Mouse (Mus musculus) testis, adult 10 weeks (tissue): ENCODE measurements around the gene Mfsd12. TPM values are rescaled to one million over a fixed set of nuclear protein-coding genes. Genes with fewer than 3 reads are reported as not detected.

Experiments used
- polyA plus RNA-seq: library from polyadenylated mRNA; stranded (reverse); fragments of 350-450 nt; fragmentation: Illumina TruSeq; extraction: RNeasy Lipid Tissue Mini Kit (QIAGEN cat#74804); gene quantifications from one replicate; pipeline ENCODE4 v1.2.3, GENCODE M21; 2014; ENCODE audit warnings: low read depth, low replicate concordance

Mfsd12 gene
- 0.90 TPM for polyA plus RNA-seq

DNA sequence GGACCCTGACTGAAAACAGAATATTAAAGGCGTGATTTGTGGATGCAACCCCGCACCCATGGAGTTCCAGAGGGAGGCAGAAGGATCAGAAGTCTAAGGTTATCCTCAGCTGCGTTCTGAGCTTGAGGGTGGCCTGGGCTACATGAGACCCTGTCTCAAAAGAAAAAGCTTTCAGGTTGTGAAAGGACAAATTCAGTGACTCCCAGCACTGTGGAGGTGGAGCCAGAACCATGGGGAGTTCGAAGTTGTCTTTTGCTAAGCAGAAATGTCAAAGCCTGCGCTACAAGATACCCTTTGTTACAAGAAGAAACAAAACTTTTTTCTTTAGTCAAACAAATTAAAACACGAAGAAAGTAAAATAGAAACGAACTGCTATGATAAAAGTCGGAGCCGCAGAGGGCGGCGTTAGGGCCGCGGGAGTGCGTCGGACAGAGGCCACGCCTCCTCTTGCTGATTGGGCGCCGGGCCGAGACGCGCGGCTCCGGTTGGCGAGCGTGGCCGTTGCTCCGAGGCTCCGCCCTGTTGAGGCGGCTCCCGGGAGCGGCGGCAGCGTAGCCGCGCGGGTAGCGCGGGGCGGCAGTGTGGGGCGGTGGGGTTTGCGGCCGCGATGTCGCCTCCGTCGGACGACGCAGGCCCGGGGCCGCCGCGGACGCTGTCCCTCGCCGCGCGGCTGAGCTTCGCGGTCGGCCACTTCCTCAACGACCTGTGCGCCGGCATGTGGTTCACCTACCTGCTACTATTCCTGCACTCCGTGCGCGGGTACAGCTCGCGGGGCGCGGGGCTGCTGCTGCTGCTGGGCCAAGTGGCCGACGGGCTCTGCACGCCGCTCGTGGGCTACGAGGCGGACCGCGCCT, at the start of gene Mfsd12:
Gene Mfsd12 (plus strand): TSS at position 501 of the 854 bp plus-strand sequence.

DNA sequence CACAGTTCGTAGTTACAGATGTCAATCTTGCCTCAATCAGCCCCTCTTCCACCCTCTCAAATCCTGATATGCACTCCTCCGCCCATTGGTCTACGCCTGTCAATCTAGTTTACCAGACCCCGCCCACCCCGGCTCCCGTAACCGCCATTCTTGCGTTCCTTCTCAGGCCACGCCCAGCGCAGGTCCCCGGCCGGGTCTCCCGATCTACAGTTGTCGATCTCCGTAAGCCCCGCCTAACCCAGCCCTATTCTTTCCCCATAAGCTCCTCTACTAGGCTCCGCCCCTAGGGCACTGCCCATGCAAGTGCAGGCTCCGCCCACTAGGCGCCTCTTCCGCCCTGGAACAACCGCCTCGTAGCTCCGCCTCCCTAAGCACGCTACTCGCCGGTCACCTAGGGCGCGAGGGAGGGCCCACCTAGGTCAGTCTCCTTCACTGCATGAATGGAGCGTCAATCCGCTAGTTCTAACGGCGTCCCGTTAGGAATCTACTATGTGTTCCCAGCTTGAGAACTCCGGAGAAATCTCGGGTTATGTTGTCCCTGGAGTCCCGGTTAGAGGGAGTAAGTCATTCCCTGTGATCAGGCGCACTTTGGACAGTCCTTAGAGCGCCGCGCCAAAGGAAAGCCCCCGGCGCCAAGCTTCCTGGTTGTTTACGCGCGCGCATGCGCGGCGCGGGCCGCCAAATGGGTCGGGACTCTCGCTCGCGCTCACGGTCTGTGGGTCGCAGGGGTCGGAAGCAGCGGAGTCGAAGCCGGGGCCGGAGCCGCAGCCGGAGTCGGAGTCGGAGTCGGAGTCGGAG, 36.5 kb upstream of the Mfsd12 start, which contains the start of gene Cactin:
Gene Cactin (plus strand): TSS at position 554 of the 798 bp plus-strand sequence.

DNA sequence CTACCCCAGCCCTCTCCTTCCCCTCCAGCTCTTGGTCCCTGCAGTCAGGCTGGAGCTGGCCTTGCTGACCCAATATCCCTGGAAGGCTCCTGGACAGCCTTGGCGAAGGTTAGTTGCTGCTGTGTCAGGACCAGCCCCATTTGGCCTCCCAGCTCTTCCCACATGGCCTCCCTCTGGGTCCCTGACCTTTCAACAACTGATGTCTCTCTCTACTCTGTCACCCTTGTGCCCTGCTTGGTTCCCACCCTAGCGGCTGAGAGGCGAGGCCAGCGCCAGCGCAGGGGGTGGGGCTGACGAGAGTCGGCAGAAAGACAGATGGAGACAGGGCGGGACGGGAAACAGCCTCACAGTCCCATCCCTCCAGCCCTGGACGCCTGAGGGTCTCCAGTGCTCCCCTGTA, 28.9 kb upstream of the Mfsd12 start, which contains the start of gene Tbxa2r:
Gene Tbxa2r (plus strand): TSS at position 346 of the 400 bp plus-strand sequence.

DNA sequence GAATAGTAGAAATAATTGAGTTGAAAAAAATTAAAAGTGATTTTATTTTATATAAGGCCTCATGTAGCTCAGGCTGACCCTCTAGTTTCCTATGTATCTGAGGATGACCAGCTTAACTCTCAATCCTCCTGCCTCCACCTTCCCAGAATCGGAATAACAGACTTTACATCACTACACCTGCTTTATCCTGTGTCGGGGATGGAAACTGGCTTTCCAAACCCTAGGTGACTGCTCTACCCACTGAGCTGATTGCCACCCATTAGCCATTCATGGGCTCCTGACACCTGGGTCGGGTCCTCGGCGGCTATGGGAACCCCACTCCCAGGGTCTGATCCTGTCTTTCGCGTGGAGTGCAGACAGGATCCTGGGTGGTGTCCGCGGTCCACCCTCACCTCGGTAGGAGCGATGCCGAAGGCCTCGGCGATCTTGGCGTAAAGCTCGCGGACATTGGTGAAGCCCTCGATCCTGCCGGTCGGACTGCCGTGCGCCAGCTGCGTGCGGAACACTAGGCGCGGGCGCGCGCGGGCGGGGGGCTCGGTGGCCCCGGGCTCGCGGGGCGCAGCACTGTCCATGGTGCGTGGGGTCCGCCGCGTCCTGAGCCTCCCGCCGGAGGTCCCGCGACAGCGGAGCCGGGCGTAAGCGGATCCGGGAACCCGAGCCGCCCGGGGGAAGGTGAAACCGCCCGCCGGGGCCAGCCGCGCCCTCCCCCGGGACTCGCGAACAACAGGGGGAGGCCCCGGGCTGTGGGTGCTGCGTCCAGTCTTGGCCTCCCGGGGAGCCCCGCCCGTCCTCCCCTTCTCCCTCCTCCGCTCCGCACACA, 14.4 kb upstream of the Mfsd12 start, which contains the start of gene Gipc3:
Gene Gipc3 (minus strand): TSS at position 581 of the 820 bp plus-strand sequence.

DNA sequence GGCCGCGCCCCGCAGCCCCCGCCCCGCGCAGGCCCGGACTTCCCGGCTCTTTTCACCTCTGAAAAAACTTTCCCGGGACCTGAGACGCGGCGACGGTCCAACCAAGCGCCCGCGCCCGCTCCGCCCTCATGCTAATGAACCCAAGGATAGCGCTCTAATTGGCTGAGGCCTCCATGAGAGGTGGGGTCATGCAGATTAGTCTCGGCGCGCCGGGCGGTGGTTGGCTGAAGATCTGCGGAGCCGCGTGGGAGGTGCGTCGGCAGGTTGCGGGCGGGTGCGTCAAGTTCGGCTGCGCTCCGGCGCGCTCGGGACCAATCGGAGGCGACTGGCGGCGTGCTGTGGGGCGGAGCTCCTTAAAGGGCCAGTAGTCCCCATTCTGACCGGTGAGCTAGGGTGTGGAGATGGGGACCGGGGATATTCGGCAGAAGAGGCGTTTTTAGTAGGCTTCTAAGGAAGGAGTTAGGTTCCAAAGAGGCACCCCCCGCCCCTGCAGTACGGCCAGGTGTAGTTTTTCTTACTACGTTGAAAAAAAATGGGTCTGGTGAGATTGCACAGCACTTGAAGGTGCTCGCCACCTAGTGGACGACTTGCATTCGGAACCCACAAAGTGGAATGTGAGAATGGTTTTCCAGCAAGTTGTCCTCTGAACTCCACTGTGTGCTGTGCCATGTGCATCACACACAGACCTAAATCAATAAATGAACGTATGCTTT, 6.8 kb upstream of the Mfsd12 start, which contains the start of gene Hmg20b:
Gene Hmg20b (minus strand): TSS at position 130 of the 713 bp plus-strand sequence.

DNA sequence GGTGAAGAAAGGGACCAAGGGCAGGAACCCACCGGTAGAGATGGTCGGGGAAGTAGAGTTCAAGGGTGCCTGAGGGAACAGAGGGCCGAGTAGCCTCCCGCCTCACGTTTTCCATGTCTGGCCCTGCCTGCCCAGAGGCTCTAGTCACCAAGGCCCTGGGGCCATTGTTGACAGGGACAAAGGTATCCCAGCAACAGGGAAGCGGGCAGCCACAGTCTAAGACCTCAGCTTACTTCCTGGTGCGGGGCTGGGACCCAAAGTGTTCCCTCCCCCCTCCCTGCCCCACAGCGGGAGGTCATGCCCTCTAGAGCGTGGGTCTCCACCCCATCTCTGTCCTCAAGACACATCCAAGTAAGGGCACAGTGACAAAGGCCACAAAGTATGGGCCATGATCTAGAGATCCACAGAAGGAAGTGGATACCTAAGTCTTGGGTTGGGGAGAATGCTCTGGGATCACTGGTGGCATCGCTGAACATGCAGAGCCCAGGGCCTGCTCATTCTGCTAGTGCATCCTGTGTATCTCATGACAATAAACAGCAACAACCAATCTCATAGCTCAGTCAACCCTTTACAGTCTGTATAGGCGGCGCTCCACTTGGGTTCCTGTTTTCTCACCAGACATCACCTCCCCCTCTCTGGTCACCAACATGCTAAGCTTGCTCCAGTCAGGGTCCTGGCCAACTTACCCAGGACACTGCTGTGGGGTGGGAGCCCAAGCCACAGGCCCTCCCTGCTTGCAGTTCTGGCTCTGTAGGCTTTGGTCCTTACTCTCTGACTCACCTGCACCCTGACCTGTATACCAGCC, 8.6 kb downstream of the Mfsd12 start, which contains the start of gene 4930404N11Rik:
Gene 4930404N11Rik (minus strand): TSS at position 145 of the 805 bp plus-strand sequence.

DNA sequence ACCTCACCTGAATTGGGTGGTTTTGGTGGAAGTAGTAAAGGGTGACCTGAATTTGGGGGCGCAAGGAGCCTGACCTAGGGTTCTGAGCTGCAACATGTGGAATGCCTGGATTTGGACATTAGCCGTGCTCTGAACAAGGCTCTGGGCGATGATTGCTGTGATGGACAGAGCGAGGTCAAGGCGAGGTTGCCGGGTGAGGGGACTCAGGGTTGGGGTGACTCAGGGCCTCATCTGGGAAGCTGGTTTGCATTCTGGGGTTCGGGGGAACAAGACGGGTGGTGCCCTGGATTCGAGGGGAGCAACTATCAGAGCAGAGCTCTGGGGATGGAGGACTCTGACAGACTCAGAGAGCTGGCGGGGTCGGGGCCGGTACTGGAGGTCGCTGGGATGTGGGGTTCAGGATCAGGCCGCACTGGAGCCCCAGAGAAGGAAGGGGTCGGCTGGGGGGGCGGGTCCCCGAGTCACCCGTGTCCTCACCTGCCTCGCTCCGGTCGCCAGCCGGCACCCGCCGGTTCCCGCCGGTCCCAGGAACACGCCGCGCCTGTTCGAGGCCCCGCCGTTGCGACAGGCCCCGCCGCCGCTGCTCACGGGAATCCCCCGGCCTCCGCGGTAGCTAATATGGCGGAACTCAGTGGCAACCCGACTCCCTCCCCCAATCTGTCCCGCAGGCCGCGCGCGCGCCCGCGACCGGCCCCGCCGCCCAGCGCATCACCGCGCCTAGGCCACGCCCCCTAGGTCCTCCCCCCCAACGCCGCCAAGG, 20.7 kb downstream of the Mfsd12 start, which contains the start of gene Fzr1:
Gene Fzr1 (minus strand): TSS at position 724 of the 760 bp plus-strand sequence.

DNA sequence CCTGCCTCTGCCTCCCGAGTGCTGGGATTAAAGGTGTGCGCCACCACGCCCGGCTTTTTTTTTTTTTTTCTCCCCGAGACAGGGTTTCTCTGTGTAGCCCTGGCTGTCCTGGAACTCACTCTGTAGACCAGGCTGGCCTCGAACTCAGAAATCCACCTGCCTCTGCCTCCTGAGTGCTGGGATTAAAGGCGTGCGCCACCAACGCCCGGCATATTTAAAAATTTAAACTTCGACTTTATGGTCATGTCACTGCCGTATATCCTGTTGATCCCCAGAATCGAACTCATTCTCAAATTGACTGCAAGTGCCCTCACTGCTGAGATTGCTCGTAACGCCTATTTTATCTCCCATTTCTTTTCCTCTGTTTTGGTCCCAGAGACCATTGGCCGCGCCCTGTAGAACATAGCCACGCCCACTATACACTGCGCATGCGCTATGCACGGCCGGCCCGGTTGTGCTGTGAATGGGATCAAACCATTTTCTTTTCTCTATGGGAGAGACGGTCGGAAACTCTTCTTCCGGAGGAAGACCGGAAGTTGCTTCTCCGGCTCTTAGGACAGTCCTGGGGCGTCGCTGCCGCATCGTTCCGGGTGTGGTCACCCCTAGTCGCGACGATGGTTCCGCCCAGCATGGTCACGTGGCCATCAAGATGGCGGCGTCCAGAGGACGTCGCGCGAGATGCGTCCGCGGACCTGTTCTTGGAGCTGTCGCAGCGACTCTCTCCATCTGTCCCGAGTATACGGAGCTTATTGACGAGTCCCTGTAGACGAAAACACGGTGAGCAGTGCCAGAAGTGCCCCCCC, 26.7 kb downstream of the Mfsd12 start, which contains the start of the genes Dohh and Gm48551:
Gene Dohh (plus strand): TSS at position 627 of the 803 bp plus-strand sequence.
Gene Gm48551 (plus strand): TSS at position 665 of the 803 bp plus-strand sequence.

DNA sequence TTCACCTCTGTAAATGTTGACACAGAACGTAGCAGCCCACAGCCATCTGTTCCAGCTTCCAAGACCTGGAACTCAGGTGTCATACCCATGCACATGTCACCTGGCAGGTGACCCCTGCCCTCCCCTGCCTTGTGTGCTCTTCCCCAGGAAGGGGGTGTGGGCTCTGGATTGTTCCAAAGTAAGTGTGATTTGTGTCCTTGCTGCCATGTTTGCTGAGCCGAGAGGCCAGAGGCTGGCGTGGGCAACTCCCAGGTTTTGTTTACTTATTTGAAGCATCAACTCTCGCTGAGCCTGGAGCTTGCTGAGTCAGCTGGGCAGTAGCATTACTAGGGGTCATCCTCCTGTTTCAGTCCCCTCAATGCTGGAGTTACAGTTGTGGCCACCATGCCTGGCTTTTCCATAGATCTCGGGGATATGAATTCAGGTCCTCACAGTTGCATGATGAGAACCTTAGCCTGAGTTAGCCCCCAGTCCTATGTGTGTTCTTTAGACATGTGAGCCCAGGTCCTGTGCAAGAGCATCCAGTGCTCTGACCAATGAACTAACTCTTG, 31.3 kb downstream of the Mfsd12 start, which contains the start of gene Gm48552:
Gene Gm48552 (plus strand): TSS at position 501 of the 551 bp plus-strand sequence.

DNA sequence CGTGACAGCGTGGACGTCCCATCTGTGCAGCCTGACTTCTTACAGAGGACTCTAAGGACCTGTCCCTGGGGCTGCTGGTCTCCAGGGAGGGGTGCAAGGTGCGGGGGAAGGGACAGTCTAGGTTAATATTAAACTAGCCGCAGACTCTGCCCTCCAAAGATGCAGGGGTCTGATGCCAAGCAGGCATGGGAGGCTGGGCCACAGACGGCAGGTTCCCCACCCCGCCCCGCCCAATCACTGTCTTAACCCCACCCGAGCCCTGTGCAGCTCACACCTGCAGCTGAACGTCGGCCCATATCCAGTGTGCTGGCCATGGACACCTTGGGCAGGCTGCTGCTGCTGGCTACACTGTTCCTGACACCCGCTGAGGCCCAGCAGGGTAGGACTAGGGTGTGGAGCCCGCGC, 35.5 kb downstream of the Mfsd12 start, which contains the start of gene Smim24:
Gene Smim24 (plus strand): TSS at position 271 of the 405 bp plus-strand sequence.

Other genes starting within 250 kb of the Mfsd12 start
- gene Zbtb7a, start 222.3 kb upstream of the Mfsd12 start, polyA plus RNA-seq: 1.8 TPM
- gene Pias4, start 189.6 kb upstream of the Mfsd12 start, polyA plus RNA-seq: 0.78 TPM
- gene Eef2, start 180.9 kb upstream of the Mfsd12 start, polyA plus RNA-seq: 18.1 TPM
- not detected for gene Dapk3, start 174.5 kb upstream of the Mfsd12 start, polyA plus RNA-seq
- 0.28 TPM for gene 4930442H23Rik, start 173.6 kb upstream of the Mfsd12 start, polyA plus RNA-seq
- gene Nmrk2, start 155.4 kb upstream of the Mfsd12 start, polyA plus RNA-seq: not detected
- gene Atcay, start 126.7 kb upstream of the Mfsd12 start, polyA plus RNA-seq: 0.06 TPM
- 0.76 TPM for gene Zfr2, start 124.3 kb upstream of the Mfsd12 start, polyA plus RNA-seq
- not detected for gene Matk, start 104.6 kb upstream of the Mfsd12 start, polyA plus RNA-seq
- 6.4 TPM for gene Mrpl54, start 90.6 kb upstream of the Mfsd12 start, polyA plus RNA-seq
- 4.4 TPM for gene Apba3, start 90.5 kb upstream of the Mfsd12 start, polyA plus RNA-seq
- gene Tjp3, start 65.9 kb upstream of the Mfsd12 start, polyA plus RNA-seq: not detected
- gene Pip5k1c, start 64.5 kb upstream of the Mfsd12 start, polyA plus RNA-seq: 0.67 TPM
- 0.14 TPM for gene Cactin, start 36.4 kb upstream of the Mfsd12 start, polyA plus RNA-seq
- gene Tbxa2r, start 28.8 kb upstream of the Mfsd12 start, polyA plus RNA-seq: not detected
- gene Gipc3, start 14.2 kb upstream of the Mfsd12 start, polyA plus RNA-seq: 0.11 TPM
- gene Hmg20b, start 7.0 kb upstream of the Mfsd12 start, polyA plus RNA-seq: 2.9 TPM
- not detected for gene 4930404N11Rik, start 8.3 kb downstream of the Mfsd12 start, polyA plus RNA-seq
- gene Fzr1, start 21.0 kb downstream of the Mfsd12 start, polyA plus RNA-seq: 1.1 TPM
- gene Dohh, start 26.9 kb downstream of the Mfsd12 start, polyA plus RNA-seq: not detected
- gene Gm48551, start 27.0 kb downstream of the Mfsd12 start, polyA plus RNA-seq: 0.20 TPM
- not detected for gene Gm48552, start 31.5 kb downstream of the Mfsd12 start, polyA plus RNA-seq
- 273 TPM for gene Smim24, start 35.6 kb downstream of the Mfsd12 start, polyA plus RNA-seq
- 3.2 TPM for gene Nfic, start 98.1 kb downstream of the Mfsd12 start, polyA plus RNA-seq
- gene Celf5, start 125.2 kb downstream of the Mfsd12 start, polyA plus RNA-seq: 4.3 TPM
- not detected for gene Ncln, start 138.9 kb downstream of the Mfsd12 start, polyA plus RNA-seq
- not detected for gene S1pr4, start 142.6 kb downstream of the Mfsd12 start, polyA plus RNA-seq
- not detected for gene Gna15, start 166.7 kb downstream of the Mfsd12 start, polyA plus RNA-seq
- 1.9 TPM for gene Gna11, start 187.7 kb downstream of the Mfsd12 start, polyA plus RNA-seq
- gene Aes, start 202.0 kb downstream of the Mfsd12 start, polyA plus RNA-seq: 4.5 TPM
- 1.5 TPM for gene Tle2, start 217.1 kb downstream of the Mfsd12 start, polyA plus RNA-seq
- 0.90 TPM for gene Tle6, start 243.6 kb downstream of the Mfsd12 start, polyA plus RNA-seq
- gene BC025920, start 248.8 kb downstream of the Mfsd12 start, polyA plus RNA-seq: 0.90 TPM